Mouse (Mus musculus): ENCODE data around the gene Gm42957. TPM values are rescaled to one million over a fixed set of nuclear protein-coding genes. Genes with fewer than 3 reads are reported as not detected.

Gene Gm42957
- 0.15 and 0.21 TPM in 2 replicates for polyA plus RNA-seq (2016; fragmentation: Nextera tagmentation; extraction: Ambion mirVana)

DNA sequence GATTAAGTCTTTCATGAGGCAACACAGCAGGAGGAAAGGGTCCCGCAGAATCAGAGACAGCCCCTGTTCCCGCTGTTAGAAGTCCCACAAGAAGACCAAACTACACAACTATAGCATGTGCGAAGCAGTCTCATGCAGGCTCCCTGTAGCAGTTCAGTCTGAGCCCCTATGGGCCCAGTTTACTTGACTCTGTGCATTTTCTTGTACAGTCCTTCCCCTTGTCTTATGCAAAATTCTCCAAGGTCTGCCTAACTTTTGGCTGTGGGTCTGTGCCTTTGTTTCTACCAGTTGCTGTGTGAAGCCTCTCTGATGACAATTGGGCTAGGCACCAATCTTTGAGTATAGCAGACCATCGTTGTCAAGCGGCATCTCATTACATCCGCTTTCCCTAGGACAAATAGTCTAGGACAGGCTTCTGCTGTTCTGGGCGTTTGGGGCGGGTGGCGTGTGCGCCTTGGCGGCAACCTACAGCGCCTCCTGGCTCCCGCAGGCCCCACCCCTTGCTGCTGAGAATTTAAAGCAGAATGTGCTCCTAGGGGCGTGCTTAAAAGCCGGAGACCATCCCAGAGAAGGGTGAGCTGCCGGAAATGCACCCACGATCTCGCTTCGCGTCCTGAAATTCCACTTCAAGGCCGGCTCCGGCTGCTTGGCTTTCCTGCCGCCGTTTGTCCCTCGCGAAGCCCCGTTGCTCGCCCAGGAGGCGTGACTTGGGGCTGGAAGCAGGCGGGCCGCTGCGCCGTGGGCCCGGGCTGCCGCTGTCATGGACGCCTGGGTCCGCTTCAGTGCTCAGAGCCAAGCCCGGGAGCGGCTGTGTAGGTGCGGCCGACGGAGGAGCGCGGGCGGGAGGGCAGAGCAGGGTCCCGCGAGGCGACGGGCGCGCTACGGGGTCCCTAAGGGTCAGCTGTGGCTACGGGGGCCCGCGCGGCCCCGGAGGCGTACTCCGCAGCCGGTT, at the start of gene Gm42957, which contains the start of gene Pex11b:
Gene Gm42957 (plus strand): TSS at position 547 of the 952 bp plus-strand sequence.
Gene Pex11b (plus strand): TSS at position 449 of the 952 bp plus-strand sequence.
- peak within 1 kb of the TSS; percentile 93 for H3K27ac ChIP-seq (replicated peaks)
- H3K4me1 ChIP-seq, result peaks cover 44% of the 10 kb centered on the region
- peak within 1 kb of the TSS; percentile 95 for H3K4me3 ChIP-seq
- H3K27me3 ChIP-seq (ENCODE audit: low read depth, poor library complexity, severe bottlenecking), result no peaks in the 10 kb centered on the region
- H3K36me3 ChIP-seq, result peaks cover 63% of the 10 kb centered on the region
- no peaks in the 10 kb centered on the region for H3K9me3 ChIP-seq (replicated peaks)
- WGBS, result 1% methylated on average over 60 of the region's 60 CpGs
- DNase-seq (ENCODE audit: low spot score), result peak; percentile 82

DNA sequence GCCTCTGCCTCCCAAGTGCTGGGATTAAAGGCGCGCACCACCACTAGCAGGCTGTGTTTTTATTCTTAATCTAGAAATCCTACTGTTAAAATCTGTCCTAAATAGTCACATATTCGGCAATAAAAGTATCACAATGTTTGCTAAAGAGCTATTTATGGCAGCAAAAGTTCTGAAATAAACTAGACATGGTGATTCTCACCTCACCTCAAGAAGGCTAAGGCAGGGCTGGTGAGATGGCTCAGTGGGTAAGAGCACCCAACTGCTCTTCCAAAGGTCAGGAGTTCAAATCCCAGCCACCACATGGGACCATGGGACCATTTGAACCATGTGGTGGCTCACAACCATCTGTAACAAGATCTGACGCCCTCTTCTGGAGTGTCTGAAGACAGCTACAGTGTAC, 44.6 kb upstream of the Gm42957 start:
- Histone ChIP-seq H3K4me3 (no peak overlapping the region), H3K9me3 (replicated peaks) (0 out of 2 replicates have a peak, but pooled peaks cover 2% of the 10 kb centered on the region), H3K36me3 (no peaks in the 10 kb centered on the region), H3K4me1 (peaks cover 20% of the 10 kb centered on the region), H3K27ac (replicated peaks) (no peak overlapping the region), H3K27me3 (ENCODE audit: low read depth, poor library complexity, severe bottlenecking) (peaks cover 11% of the 10 kb centered on the region)
- WGBS, result 81% methylated on average over 4 of the region's 4 CpGs
- DNase-seq (ENCODE audit: low spot score), result no peak

DNA sequence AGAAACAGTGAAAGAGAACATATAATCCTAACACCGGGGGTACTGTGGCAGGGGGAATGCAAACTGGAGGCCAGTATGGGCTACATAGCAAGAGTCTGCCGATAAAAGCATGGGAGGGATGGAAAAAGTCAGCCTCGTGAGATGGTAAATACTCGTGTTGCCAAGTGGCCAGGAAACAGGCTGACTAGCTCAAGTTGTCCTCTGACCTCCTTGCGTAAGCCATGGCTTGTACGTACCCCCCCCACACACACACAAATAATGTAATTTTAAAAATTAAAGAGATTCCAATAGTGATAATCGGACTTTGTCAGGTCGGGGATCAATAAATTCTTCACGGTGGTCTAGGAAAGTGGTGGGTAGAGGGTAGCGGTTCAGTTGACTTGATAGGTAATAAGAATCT, 41.9 kb upstream of the Gm42957 start:
- H3K36me3 ChIP-seq, result no peaks in the 10 kb centered on the region
- peaks cover 47% of the 10 kb centered on the region for H3K4me1 ChIP-seq
- no peak for DNase-seq (ENCODE audit: low spot score)
- peaks cover 32% of the 10 kb centered on the region for H3K27me3 ChIP-seq (ENCODE audit: low read depth, poor library complexity, severe bottlenecking)
- peak overlapping the region; percentile 70 for H3K4me3 ChIP-seq
- no peaks in the 10 kb centered on the region for H3K9me3 ChIP-seq (replicated peaks)
- WGBS, result 2% methylated on average over 10 of the region's 10 CpGs
- peak overlapping the region; percentile 86 for H3K27ac ChIP-seq (replicated peaks)

DNA sequence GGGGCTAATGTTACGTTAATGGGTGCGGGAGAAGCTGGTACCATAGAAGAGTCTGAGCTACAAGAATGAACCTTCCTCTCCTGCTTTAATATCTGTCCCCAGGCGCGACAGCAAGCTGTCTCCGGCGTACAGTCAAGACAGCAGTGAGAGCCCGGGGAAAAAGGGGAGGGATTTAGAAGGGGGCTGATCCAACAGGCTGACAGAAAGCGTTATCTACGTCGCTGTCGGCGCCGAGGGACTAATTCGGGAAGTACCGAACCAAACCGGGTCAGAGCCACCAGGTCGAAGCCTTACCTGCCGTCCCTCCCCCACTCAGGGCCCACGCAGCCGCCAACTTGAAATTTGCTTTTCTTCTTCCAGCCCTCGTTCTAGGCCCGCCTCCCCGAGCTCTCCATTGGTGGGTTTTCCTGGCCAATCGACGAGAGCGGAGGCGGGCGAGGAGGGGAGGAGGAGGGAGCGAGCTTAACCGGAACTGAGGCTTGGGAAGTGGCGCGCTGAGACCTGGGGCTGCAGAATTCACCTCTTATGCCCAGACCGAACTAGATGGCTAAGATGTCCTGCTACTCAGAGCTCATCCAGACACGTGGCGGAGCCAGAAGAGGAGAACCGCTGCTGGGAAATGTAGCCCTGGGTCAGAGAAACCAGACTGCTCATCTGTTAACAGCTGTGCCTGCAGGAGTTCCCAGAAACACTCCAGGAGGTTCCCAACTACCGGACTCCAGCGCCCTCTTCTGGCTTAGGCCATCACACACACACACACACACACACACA, 41.3 kb upstream of the Gm42957 start, which contains the start of gene Polr3gl:
Gene Polr3gl (minus strand): TSS at position 392 of the 771 bp plus-strand sequence.
- WGBS, result under 1% methylated on average over 38 of the region's 38 CpGs
- H3K4me3 ChIP-seq, result peak within 1 kb of the TSS; percentile 70
- no peaks in the 10 kb centered on the region for H3K36me3 ChIP-seq
- H3K4me1 ChIP-seq, result peaks cover 53% of the 10 kb centered on the region
- H3K27ac ChIP-seq (replicated peaks), result peak within 1 kb of the TSS; percentile 86
- DNase-seq (ENCODE audit: low spot score), result peak; percentile 95
- no peaks in the 10 kb centered on the region for H3K9me3 ChIP-seq (replicated peaks)
- peaks cover 38% of the 10 kb centered on the region for H3K27me3 ChIP-seq (ENCODE audit: low read depth, poor library complexity, severe bottlenecking)

DNA sequence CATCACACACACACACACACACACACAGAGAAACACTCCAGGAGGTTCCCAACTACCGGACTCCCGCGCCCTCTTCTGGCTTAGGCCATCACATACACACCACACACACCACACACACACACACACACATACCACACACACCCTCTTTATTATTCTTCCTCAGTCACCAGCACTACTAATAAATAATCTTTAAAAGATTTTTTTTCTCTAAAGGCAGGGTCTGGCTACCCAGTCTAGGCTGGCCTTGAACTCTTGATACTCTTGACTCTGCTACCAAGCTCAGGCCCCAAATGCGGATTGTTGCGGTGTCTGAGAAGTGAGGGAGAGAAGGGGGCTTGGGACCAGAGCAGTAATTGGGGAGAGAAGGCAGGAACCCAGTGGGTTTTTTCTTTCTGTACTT, 40.4 kb upstream of the Gm42957 start:
- H3K9me3 ChIP-seq (replicated peaks), result no peaks in the 10 kb centered on the region
- H3K27me3 ChIP-seq (ENCODE audit: low read depth, poor library complexity, severe bottlenecking), result peaks cover 46% of the 10 kb centered on the region
- no peaks in the 10 kb centered on the region for H3K36me3 ChIP-seq
- WGBS, result 77% methylated on average over 5 of the region's 5 CpGs
- H3K4me3 ChIP-seq, result no peak overlapping the region
- no peak for DNase-seq (ENCODE audit: low spot score)
- peaks cover 59% of the 10 kb centered on the region for H3K4me1 ChIP-seq
- no peak overlapping the region for H3K27ac ChIP-seq (replicated peaks)

DNA sequence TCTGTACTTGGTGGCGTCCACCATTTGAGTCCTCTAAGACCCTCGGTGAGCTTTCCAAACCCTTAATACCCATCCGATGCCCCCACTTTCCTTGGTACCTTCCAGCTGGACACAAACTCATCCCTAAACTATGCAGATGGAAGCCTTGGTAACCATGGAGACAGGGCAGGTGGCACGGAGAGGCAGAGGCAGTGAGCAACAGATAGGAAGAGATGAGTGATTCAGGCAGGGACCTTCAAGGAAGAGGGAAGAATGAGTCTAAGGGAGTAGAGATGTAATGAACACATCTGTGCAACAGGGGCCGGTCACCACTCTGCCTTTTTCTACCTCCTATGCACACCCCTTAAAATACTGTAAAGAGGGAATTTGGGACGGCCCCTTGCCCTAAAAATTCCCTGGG, 39.6 kb upstream of the Gm42957 start:
- Histone ChIP-seq H3K27ac (replicated peaks) (no peak overlapping the region), H3K27me3 (ENCODE audit: low read depth, poor library complexity, severe bottlenecking) (peaks cover 51% of the 10 kb centered on the region), H3K4me1 (peaks cover 67% of the 10 kb centered on the region), H3K9me3 (replicated peaks) (no peaks in the 10 kb centered on the region), H3K36me3 (no peaks in the 10 kb centered on the region), H3K4me3 (peak overlapping the region; percentile 66)
- WGBS, result 32% methylated on average over 6 of the region's 6 CpGs
- no peak for DNase-seq (ENCODE audit: low spot score)

DNA sequence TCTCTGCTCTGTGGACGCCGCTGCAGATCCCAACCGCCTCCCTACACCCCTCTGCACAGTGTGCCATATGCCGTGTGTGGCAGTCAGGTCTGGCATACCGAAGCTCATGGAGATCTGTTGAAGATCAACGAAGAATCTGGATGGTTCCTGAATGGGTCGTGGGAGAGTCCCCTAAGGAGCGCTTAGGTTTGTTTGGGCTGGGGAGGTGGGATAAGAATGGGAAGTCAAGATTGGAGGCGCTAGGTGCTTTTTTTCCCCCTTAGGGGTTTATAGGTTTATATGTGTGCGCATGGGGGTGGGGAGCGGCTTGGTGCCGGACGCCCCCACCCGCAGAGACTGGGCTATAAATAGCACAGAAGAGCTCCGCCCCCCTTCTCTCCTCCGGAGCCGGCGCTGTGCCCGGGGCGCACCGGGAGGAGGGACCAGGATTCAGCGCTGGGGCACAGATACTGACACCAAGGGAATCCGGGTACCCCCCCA, 39.0 kb upstream of the Gm42957 start, which contains the start of gene Ankrd34a:
Gene Ankrd34a (plus strand): TSS at position 409 of the 480 bp plus-strand sequence.
- peaks cover 51% of the 10 kb centered on the region for H3K27me3 ChIP-seq (ENCODE audit: low read depth, poor library complexity, severe bottlenecking)
- peak within 1 kb of the TSS; percentile 89 for H3K27ac ChIP-seq (replicated peaks)
- H3K9me3 ChIP-seq (replicated peaks), result no peaks in the 10 kb centered on the region
- peak within 1 kb of the TSS; percentile 66 for H3K4me3 ChIP-seq
- WGBS, result under 1% methylated on average over 23 of the region's 23 CpGs
- peak; percentile 30 for DNase-seq (ENCODE audit: low spot score)
- no peaks in the 10 kb centered on the region for H3K36me3 ChIP-seq
- H3K4me1 ChIP-seq, result peaks cover 72% of the 10 kb centered on the region

DNA sequence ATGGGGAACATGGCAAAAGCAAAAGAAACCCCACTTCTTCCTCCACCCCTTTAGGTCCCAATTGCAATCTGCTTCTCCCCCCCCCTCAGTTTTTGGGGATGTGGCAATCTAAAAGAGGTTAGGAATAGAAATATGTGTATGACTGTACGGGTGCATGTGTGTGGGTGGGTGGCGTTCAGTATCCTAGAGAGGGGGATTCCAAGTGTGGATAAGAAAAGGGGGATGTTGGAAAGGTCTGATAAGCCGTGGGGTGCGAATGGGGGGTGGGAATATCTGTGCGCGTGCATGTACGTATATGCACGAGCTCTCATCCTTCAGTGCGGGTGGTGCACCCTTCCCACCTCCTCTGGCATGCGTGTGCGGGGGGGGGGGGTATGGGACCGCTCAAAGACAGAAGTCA, 38.4 kb upstream of the Gm42957 start:
- Histone ChIP-seq H3K27ac (replicated peaks) (peak overlapping the region; percentile 89), H3K4me1 (peaks cover 78% of the 10 kb centered on the region), H3K4me3 (peak overlapping the region; percentile 66), H3K36me3 (no peaks in the 10 kb centered on the region), H3K9me3 (replicated peaks) (no peaks in the 10 kb centered on the region), H3K27me3 (ENCODE audit: low read depth, poor library complexity, severe bottlenecking) (peaks cover 51% of the 10 kb centered on the region)
- DNase-seq (ENCODE audit: low spot score), result no peak
- 2% methylated on average over 11 of the region's 12 CpGs for WGBS

DNA sequence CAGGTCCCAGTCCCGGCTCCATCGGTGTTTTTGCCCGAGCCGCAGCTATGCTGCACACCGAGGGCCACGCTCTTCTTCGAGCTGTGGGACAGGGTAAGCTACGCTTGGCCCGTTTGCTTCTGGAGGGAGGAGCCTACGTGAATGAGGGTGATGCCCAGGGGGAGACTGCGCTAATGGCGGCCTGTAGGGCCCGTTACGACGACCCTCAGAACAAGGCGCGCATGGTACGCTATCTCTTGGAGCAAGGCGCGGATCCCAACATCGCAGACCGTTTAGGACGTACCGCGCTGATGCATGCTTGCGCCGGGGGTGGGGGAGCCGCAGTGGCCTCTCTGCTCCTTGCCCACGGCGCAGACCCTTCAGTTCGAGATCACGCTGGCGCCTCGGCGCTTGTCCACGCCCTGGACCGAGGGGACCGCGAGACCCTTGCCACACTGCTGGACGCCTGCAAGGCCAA, 37.8 kb upstream of the Gm42957 start:
- no peaks in the 10 kb centered on the region for H3K9me3 ChIP-seq (replicated peaks)
- peak; percentile 69 for DNase-seq (ENCODE audit: low spot score)
- H3K36me3 ChIP-seq, result no peaks in the 10 kb centered on the region
- H3K4me1 ChIP-seq, result peaks cover 84% of the 10 kb centered on the region
- peak overlapping the region; percentile 89 for H3K27ac ChIP-seq (replicated peaks)
- H3K27me3 ChIP-seq (ENCODE audit: low read depth, poor library complexity, severe bottlenecking), result peaks cover 51% of the 10 kb centered on the region
- WGBS, result under 1% methylated on average over 40 of the region's 40 CpGs
- peak overlapping the region; percentile 66 for H3K4me3 ChIP-seq

DNA sequence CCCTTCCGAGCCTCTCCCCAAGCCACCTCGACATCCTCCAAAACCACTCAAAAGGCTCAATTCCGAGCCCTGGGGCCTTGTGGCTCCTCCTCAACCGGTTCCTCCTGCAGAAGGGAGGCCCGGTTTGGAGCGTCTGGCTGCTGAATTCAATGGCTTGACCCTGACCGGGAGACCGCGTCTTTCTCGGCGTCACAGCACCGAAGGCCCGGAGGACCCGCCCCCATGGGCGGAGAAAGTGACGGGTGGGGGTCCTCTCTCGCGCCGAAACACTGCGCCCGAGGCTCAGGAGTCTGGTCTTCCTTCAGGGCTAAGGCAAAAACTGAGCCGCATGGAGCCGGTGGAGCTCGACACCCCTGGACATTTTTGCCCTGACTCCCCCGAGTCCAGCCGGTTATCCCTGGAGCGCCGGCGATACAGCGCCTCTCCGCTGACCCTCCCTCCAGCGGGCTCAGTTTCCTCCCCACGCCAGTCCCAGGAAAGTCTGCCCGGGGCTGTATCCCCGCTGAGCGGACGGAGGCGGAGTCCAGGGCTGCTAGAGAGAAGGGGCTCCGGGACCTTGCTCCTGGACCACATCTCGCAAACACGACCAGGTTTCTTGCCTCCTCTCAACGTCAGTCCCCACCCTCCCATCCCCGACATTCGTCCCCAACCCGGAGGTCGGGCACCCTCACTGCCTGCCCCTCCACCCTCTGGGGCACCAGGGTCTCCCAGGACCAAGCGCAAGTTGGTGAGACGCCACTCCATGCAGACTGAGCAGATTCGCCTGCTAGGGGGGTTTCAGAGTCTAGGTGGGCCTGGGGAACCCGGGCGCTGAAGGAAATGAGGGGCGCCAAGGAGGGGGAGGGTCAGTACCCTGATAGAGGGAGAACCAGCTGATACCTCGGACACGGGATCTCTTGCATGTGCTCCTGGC, 36.9 kb upstream of the Gm42957 start:
- Histone ChIP-seq H3K27ac (replicated peaks) (peak overlapping the region; percentile 89), H3K4me1 (peaks cover 84% of the 10 kb centered on the region), H3K27me3 (ENCODE audit: low read depth, poor library complexity, severe bottlenecking) (peaks cover 51% of the 10 kb centered on the region), H3K9me3 (replicated peaks) (no peaks in the 10 kb centered on the region), H3K36me3 (0 out of 2 replicates have a peak, but pooled peaks cover 2% of the 10 kb centered on the region), H3K4me3 (peak overlapping the region; percentile 66)
- under 1% methylated on average over 54 of the region's 54 CpGs for WGBS
- peak; percentile 85 for DNase-seq (ENCODE audit: low spot score)

DNA sequence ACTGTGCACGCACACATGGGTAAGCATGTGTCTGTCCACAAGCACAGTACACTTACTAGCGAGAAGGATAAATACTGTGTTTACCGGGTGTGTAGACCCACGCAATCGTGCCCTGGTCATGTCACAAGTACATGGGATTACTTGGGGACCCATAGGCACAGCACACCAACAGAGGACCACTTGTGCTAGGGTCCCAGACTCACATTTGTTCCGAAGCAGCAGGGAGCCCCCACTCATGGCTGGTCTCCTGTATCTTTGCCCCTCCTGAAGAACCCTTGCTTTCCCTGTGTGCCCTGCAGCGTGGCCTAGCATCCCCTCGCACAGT, 36.2 kb upstream of the Gm42957 start:
- no peak for DNase-seq (ENCODE audit: low spot score)
- Histone ChIP-seq H3K27me3 (ENCODE audit: low read depth, poor library complexity, severe bottlenecking) (peaks cover 51% of the 10 kb centered on the region), H3K9me3 (replicated peaks) (no peaks in the 10 kb centered on the region), H3K4me1 (peaks cover 85% of the 10 kb centered on the region), H3K4me3 (peak overlapping the region; percentile 66), H3K36me3 (peaks cover 8% of the 10 kb centered on the region), H3K27ac (replicated peaks) (peak overlapping the region; percentile 89)
- WGBS, result 46% methylated on average over 8 of the region's 8 CpGs

Data from midbrain, embryonic 10.5 days (tissue).